Mouse (Mus musculus): ENCODE results near the gene Uqcrc2. TPM values are rescaled to one million over a fixed set of nuclear protein-coding genes. Genes with fewer than 3 reads are reported as not detected.

Gene Uqcrc2
- polyA plus RNA-seq (2015; fragmentation: Nextera tagmentation; extraction: Ambion mirVana): 118 and 123 TPM in 2 replicates

DNA sequence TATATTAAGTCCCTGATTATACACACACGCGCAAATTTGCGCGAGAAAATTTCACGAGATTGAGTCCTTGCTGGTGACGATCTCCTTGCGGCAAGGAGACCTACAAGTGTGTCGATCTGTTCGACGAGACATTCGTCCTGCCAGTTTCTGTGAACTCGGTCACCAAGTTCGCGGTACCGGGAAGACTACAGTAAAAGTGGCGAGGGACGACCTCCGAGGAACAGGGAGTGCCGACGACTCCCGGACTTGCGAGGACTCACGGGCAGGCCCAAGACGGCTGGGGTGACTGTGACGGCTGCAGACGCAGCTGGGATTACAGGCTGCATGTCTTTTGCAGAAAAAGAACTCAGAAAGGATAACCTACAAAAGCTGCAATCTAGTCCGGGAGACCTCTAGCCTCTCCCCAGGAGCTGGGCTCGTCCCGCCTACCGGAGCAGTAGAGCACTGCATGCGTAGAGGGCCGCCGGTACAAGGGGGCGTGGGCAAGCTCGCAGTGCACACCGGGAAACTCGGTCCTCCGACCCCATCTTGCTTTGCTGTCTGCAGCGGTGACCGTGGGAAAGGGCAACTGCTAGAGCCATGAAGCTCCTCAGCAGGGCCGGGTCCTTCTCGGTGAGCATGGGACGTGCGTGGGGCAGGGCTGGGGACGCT is at the start of gene Uqcrc2:
TSS of gene Uqcrc2 (plus strand) at position 466 of the 651 bp plus-strand sequence.
- ATAC-seq (peak; percentile 99), DNase-seq (ENCODE audit: low spot score) (peak; percentile 97)
- no peaks in the 10 kb centered on the region for H3K9me3 ChIP-seq (ENCODE audit: low read length)
- H3K4me1 ChIP-seq (ENCODE audit: insufficient read depth, low read depth, low read length): peaks cover 10% of the 10 kb centered on the region
- peak within 1 kb of the TSS; percentile 92 for H3K9ac ChIP-seq (replicated peaks; ENCODE audit: low read depth)
- H3K27me3 ChIP-seq (replicated peaks; ENCODE audit: insufficient read depth, low read length): no peaks in the 10 kb centered on the region
- H3K36me3 ChIP-seq (ENCODE audit: insufficient read depth, low read length): peaks cover 5% of the 10 kb centered on the region; the same call in 1 of the 2 replicates
- H3K27ac ChIP-seq (ENCODE audit: low read length): peak within 1 kb of the TSS; percentile 96
- H3K4me3 ChIP-seq (ENCODE audit: low read depth, low read length): peak within 1 kb of the TSS; percentile 96
- TF ChIP-seq EP300 (IDR thresholded peaks at IDR 0.05) (no peak), CTCF (IDR thresholded peaks at IDR 0.05) (peak; percentile 84)
- WGBS: 2% methylated on average over 45 of the region's 45 CpGs
- peak within 1 kb of the TSS; percentile 86 for H3K4me2 ChIP-seq (replicated peaks; ENCODE audit: low read depth, low read length)

DNA sequence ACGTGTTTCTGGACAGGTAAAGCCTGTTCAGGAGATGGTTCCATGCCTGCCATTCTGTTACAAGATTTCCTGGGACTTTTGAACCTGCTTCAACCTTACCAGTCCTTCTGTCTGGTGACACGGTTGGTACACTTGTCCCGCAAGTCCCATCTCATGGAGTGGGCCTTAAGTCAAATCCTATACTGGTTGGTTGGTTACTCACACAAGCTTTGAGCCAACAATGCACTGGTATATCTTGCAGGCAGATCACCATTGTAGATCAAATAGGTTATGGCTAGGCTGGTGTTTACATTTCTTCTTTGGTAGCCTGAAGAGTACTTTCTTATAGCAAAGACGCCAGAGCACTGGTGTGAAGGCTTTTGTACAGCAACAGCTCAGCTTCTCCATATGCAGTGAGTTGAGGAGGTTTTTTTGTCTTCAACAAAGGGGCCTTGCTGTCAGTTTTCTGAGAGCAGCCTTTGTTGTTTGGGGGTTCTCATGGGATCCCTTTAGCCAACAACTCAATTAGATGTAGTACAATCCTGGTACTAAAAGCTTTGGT is 37.7 kb upstream of the Uqcrc2 start:
- no peaks in the 10 kb centered on the region for H3K4me1 ChIP-seq (ENCODE audit: insufficient read depth, low read depth, low read length)
- ATAC-seq (no peak), DNase-seq (ENCODE audit: low spot score) (no peak)
- no peaks in the 10 kb centered on the region for H3K36me3 ChIP-seq (ENCODE audit: insufficient read depth, low read length)
- no peak overlapping the region for H3K27ac ChIP-seq (ENCODE audit: low read length)
- no peak for TF ChIP-seq EP300 (IDR thresholded peaks at IDR 0.05)
- TF ChIP-seq CTCF (IDR thresholded peaks at IDR 0.05): no peak
- H3K9ac ChIP-seq (replicated peaks; ENCODE audit: low read depth): no peak overlapping the region
- no peaks in the 10 kb centered on the region for H3K9me3 ChIP-seq (ENCODE audit: low read length)
- peak overlapping the region; percentile 31; the same call in 1 of the 2 replicates for H3K4me3 ChIP-seq (ENCODE audit: low read depth, low read length)
- no peaks in the 10 kb centered on the region for H3K27me3 ChIP-seq (replicated peaks; ENCODE audit: insufficient read depth, low read length)
- peak overlapping the region; percentile 61 for H3K4me2 ChIP-seq (replicated peaks; ENCODE audit: low read depth, low read length)
- WGBS: 74% methylated on average over 4 of the region's 4 CpGs

DNA sequence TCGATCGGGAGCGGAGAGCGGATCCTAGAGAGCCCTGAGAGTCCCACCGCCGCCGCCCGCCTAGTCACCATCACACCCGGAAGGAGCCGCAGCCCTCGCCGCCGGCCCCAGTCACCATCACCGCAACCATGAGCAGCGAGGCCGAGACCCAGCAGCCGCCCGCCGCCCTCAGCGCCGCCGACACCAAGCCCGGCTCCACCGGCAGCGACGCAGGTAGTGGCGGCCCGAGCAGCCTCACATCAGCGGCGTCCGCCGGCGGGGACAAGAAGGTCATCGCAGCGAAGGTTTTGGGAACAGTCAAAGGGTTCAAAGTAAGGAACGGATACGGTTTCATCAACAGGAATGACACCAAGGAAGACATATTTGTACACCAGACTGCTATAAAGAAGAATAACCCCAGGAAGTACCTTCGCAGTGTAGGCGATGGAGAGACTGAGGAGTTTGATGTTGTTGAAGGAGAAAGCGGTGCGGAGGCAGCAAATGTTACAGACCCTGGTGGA is 37.2 kb upstream of the Uqcrc2 start:
- DNase-seq (ENCODE audit: low spot score): no peak
- Histone ChIP-seq H3K36me3 (ENCODE audit: insufficient read depth, low read length) (no peaks in the 10 kb centered on the region), H3K27ac (ENCODE audit: low read length) (no peak overlapping the region), H3K27me3 (replicated peaks; ENCODE audit: insufficient read depth, low read length) (no peaks in the 10 kb centered on the region), H3K9ac (replicated peaks; ENCODE audit: low read depth) (no peak overlapping the region), H3K4me3 (ENCODE audit: low read depth, low read length) (peak overlapping the region; percentile 31), H3K4me2 (replicated peaks; ENCODE audit: low read depth, low read length) (peak overlapping the region; percentile 61), H3K4me1 (ENCODE audit: insufficient read depth, low read depth, low read length) (no peaks in the 10 kb centered on the region), H3K9me3 (ENCODE audit: low read length) (no peaks in the 10 kb centered on the region)
- TF ChIP-seq EP300 (IDR thresholded peaks at IDR 0.05) (no peak), CTCF (IDR thresholded peaks at IDR 0.05) (no peak)
- peak; percentile 48 for ATAC-seq
- 8% methylated on average over 41 of the region's 41 CpGs for WGBS

DNA sequence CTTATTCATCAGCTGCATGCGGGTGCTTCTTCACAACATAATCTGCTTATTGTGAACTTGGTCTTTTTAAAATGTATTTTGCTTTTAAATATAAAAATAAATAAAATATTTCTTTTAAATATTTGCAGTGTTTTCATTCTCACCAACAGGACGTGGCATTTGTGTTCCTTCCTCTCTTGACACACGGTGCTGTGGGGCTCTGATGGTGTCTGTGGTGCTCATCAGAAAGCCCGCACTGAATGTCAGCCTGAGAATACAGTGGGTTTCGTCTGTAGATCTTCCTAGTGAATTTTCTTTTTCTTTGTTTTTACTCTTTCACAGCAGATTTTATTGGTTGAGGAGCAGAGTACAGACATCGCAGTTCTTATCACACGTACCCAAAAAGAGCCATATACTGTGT is 36.6 kb upstream of the Uqcrc2 start:
- H3K4me1 ChIP-seq (ENCODE audit: insufficient read depth, low read depth, low read length): no peaks in the 10 kb centered on the region
- H3K27ac ChIP-seq (ENCODE audit: low read length): no peak overlapping the region
- no peak overlapping the region for H3K9ac ChIP-seq (replicated peaks; ENCODE audit: low read depth)
- H3K9me3 ChIP-seq (ENCODE audit: low read length): no peaks in the 10 kb centered on the region
- H3K4me3 ChIP-seq (ENCODE audit: low read depth, low read length): no peak overlapping the region
- no peaks in the 10 kb centered on the region for H3K27me3 ChIP-seq (replicated peaks; ENCODE audit: insufficient read depth, low read length)
- TF ChIP-seq CTCF (IDR thresholded peaks at IDR 0.05): no peak
- TF ChIP-seq EP300 (IDR thresholded peaks at IDR 0.05): no peak
- no peaks in the 10 kb centered on the region for H3K36me3 ChIP-seq (ENCODE audit: insufficient read depth, low read length)
- WGBS: 70% methylated on average over 7 of the region's 7 CpGs
- ATAC-seq (no peak), DNase-seq (ENCODE audit: low spot score) (no peak)
- no peak overlapping the region; the same call in 1 of the 2 replicates for H3K4me2 ChIP-seq (replicated peaks; ENCODE audit: low read depth, low read length)

DNA sequence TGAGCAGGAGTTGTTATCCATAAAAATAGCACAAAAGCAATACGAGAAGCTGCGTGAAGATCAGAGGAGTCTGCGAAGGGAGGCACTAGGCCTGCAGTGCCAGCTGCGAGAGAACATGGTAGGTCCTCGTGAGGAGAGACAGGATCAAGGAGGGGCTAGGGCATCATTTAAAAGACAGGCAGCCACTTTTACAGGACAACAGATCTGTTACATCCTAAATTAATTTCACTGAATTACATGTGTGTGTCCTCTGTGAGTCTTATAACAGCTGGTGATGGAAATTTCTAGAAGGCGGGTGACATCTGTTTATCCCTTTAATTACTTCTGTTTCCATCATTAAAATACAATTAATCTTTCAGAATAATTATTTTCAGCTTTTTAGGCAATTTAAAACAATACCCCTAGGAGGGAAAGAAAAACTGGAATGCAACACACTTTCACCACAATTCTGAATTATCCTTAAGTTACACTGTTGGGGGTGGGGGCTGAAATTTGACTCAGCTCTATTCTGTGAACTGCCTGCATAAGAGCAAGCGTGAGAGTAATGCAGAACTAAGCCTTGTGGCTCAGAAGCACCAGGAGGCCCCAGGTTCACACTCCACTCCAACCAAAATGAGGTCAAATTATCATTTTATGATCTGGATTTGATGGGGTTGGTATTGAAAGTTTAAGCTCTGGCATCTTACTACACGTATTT is 14.8 kb upstream of the Uqcrc2 start:
- no peak overlapping the region for H3K4me3 ChIP-seq (ENCODE audit: low read depth, low read length)
- no peak for DNase-seq (ENCODE audit: low spot score)
- no peaks in the 10 kb centered on the region for H3K27me3 ChIP-seq (replicated peaks; ENCODE audit: insufficient read depth, low read length)
- no peaks in the 10 kb centered on the region for H3K9me3 ChIP-seq (ENCODE audit: low read length)
- ATAC-seq: no peak
- 73% methylated on average over 8 of the region's 8 CpGs for WGBS
- H3K36me3 ChIP-seq (ENCODE audit: insufficient read depth, low read length): no peaks in the 10 kb centered on the region
- no peak overlapping the region for H3K27ac ChIP-seq (ENCODE audit: low read length)
- no peak overlapping the region for H3K9ac ChIP-seq (replicated peaks; ENCODE audit: low read depth)
- TF ChIP-seq CTCF (IDR thresholded peaks at IDR 0.05) (no peak), EP300 (IDR thresholded peaks at IDR 0.05) (no peak)
- H3K4me1 ChIP-seq (ENCODE audit: insufficient read depth, low read depth, low read length): no peaks in the 10 kb centered on the region
- no peak overlapping the region for H3K4me2 ChIP-seq (replicated peaks; ENCODE audit: low read depth, low read length)

DNA sequence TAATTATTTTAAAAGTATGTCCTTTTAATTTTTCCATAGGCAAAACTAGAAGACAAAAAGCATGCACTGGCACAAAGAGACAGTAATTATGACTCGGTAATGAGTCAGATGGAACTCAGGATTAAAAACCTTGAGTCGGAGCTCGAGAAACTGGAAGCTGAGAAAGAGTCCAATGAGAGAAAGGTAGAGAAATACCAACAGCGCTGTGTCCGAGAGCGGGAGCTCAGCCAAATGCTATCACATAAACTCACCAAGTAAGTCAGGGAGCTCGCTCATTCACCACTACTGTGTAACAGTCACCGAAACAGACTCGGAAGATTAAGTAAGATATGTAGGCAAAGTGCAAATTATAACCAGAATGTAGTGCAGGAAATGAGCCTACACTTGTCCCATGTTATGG is 14.1 kb upstream of the Uqcrc2 start:
- Histone ChIP-seq H3K4me2 (replicated peaks; ENCODE audit: low read depth, low read length) (no peak overlapping the region), H3K9me3 (ENCODE audit: low read length) (no peaks in the 10 kb centered on the region), H3K9ac (replicated peaks; ENCODE audit: low read depth) (no peak overlapping the region), H3K27me3 (replicated peaks; ENCODE audit: insufficient read depth, low read length) (no peaks in the 10 kb centered on the region), H3K4me1 (ENCODE audit: insufficient read depth, low read depth, low read length) (no peaks in the 10 kb centered on the region), H3K27ac (ENCODE audit: low read length) (no peak overlapping the region), H3K36me3 (ENCODE audit: insufficient read depth, low read length) (no peaks in the 10 kb centered on the region), H3K4me3 (ENCODE audit: low read depth, low read length) (no peak overlapping the region)
- TF ChIP-seq CTCF (IDR thresholded peaks at IDR 0.05) (no peak), EP300 (IDR thresholded peaks at IDR 0.05) (no peak)
- ATAC-seq: no peak
- 86% methylated on average over 9 of the region's 9 CpGs for WGBS
- DNase-seq (ENCODE audit: low spot score): no peak

Measured in lung, postnatal 0 days (tissue).